Mouse (Mus musculus): ENCODE results near the gene Lonrf2.

Gene Lonrf2

GRCm38 (mm10) chr1:38835568-38836476 lies 689 bp downstream of the Lonrf2 start:
- no peak for DNase-seq

- no peak for DNase-seq
Measured at GRCm38 (mm10) chr1:38834899-38835298, 1.6 kb downstream of the Lonrf2 start.

GRCm38 (mm10) chr1:38824926-38825325 lies 11.6 kb downstream of the Lonrf2 start:
- DNase-seq: no peak

DNA sequence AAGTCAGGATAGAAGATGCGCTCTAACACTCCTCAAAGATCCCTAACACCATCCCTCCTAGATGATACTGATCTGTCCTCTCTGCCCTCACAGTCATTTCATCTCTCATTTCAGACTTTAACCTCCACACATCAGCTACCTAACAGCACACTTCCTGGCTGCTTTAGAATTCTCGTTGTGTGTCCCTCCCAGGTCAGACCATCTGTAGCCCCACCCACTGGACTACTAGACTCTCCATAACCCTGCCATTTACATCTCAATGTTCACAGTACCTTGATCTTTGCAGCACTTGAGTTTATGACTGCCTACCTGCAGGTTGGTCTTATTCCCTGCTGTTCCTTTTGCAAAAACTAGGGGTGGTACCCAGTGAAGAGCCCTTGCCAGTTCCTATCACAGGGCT lies 12.7 kb downstream of the Lonrf2 start:
- DNase-seq: no peak

GRCm38 (mm10) chr1:38819691-38820090 lies 16.8 kb downstream of the Lonrf2 start:
- DNase-seq: no peak

DNA sequence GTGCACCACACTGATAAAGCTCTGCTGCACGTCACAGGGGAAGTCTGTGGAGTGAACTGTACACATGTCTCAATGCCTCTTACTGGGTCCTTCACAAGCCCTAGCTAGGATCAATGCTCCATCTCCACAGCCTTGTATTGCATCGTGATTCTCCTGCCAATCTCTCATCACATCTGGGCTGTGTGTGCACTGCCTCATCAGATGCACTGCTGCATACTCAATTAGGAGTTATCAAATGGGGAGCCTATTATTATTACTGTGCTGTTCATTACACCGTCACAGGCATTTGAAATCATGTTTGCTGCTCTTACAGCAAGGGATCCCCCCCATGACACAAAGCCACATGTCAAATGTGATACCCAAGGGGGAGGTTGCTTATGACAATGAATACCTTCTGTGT lies 18.8 kb downstream of the Lonrf2 start:
- DNase-seq: no peak

GRCm38 (mm10) chr1:38817268-38817667 lies 19.2 kb downstream of the Lonrf2 start:
- DNase-seq: no peak

GRCm38 (mm10) chr1:38816306-38816705 lies 20.2 kb downstream of the Lonrf2 start:
- DNase-seq: no peak

DNA sequence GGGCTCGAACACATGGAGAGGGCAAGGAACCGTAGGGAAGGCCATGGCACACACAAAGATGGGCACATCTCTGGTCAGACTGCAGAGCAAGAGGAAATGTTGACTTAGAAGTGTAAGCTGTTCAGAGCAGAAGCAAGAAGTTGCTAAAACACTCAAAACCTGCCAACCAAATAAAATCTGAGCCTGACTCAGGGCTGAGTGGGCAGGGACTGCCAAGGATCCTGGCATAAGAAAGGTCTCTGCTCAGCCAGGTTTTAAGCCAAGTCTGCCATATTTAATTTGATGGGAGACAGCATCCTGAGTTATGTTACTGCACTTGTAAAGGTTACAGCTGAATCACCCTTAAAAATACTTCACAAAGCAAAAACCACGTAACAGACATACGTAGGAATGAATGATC lies 29.4 kb downstream of the Lonrf2 start:
- DNase-seq: no peak

DNA sequence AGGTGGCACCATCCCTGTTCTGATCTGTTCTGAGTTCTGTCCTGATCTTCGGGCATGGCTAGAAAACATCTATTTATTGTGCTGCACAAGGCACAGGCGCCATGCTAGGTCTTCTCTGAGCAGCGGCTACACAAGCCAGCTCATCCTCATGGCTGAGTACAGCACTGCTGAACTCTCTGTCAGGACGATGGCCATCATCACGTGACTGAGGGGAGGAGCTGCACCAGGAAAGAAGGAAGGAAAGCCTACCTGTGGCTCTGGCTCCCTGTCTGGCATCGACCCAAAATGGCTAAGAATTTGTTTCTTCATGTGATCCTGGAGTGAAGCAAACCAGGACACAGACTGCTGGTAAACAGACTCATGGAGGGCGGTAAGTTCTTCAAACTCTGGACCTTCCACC lies 36.1 kb downstream of the Lonrf2 start:
- no peak for DNase-seq

- peak in 1 of 2 experiments; percentile 2 for DNase-seq
Measured at GRCm38 (mm10) chr1:38799304-38799703, 37.2 kb downstream of the Lonrf2 start.

GRCm38 (mm10) chr1:38796936-38797335 lies 39.6 kb downstream of the Lonrf2 start:
- DNase-seq: no peak

GRCm38 (mm10) chr1:38795496-38795895 lies 41.0 kb downstream of the Lonrf2 start:
- DNase-seq: no peak

DNA sequence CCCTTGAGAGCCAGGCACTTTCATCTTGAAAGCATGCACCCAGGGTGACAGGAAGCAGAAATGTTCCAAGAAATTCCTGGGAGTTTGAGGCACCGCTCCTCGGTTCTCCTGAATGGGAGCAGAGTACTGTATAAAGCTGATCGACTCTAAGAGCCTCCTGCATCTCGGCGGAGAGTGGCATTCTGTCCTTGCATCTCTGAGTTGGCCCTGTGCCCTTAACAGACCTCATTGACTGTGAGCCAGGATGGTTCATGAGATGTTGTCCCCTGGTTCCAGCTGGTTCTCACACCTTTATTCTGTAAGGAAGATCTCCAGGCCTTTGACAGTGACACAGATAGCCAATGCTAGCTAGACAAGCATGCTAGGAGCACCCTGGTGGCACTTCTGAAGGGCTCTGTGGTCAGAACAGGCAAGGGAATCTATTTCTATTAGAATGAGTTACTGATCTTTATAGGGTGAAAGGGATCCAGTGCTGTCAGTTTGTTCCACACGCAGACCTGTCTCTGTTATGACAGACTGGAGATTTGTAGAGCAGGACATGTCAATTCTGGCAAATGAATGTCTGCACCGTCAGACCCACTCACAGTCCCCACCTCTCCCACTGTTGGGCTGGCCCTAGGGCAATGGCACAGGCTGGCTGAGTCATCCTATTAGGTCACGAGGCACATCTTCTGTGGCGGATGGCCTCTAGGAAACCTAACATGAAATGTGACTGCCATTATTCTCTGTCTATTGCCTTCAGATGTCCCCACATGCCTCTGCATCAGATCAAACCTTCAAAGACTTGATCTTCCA lies 45.3 kb downstream of the Lonrf2 start:
- no peak for DNase-seq

DNA sequence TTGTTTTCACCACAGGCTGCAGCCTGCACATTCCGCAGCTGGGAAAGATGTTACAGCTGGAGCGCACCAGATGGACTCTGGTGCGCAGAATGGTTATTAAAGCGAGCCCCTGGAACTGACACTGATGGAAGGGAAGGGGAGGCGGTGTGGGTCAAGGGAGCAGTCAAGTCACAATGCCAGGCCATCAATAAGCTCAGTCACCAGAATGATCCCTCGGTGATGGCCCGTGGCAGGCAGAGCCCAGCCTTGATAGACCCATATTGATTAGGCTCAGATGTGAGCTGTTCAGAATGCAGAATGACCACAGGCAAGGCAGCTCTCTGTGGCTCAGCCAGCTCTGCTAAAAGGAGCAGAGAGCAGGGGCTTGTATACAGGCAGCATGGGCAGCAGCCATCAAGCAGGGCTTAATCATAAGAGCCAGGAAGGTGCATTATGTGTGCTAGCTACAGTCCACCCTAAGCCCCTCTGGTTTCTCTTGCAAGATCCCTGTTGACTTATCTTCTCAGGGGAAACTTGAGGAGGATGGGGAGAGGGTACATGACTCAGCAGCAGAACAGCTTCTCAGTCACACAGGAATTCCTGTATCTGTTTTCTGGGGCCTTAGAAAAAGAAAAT lies 46.4 kb downstream of the Lonrf2 start:
- DNase-seq: no peak

GRCm38 (mm10) chr1:38788904-38789303 lies 47.6 kb downstream of the Lonrf2 start:
- DNase-seq: no peak

DNA sequence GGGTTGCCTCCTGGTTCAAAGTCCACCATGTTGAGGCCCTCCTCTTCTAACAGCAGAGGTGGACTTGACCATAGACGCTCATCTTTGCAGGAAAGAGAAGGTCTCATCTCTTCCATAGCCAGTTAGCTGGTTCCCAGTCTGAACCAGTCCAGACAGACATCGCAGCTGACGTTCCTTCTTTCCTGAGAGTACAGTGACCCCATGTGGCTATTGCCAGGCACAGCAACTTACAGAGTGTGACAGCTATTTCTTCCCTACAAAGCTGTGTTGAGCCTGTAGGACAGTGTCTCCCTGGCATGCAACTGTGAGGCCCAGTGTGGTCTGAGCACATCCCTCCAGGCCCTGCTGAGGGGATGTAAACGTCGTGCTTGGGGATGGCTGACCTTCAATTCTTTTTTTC lies 49.1 kb downstream of the Lonrf2 start:
- peak; percentile 24 to 51 for DNase-seq

- DNase-seq: no peak
Measured at GRCm38 (mm10) chr1:38786358-38786757, 50.2 kb downstream of the Lonrf2 start.

DNA sequence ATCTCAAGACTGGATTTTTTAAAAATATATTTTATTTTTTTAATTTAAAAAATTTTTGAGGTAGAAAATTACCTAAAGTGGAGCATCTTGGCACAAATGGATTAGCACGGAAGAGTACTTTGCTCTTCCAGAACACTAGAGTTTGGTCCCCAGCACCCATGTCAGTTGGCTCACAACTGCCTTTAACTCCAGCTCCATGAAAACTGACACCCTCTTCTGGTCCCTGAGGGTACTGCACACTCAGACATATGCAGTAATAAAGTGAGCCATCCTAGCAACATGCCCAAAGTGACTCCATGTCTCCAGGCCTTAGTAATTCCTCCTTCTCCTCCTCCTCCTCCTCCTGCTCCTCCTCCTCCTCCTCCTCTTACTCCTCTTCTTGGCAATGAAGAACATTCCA lies 58.2 kb downstream of the Lonrf2 start:
- DNase-seq: no peak

DNA sequence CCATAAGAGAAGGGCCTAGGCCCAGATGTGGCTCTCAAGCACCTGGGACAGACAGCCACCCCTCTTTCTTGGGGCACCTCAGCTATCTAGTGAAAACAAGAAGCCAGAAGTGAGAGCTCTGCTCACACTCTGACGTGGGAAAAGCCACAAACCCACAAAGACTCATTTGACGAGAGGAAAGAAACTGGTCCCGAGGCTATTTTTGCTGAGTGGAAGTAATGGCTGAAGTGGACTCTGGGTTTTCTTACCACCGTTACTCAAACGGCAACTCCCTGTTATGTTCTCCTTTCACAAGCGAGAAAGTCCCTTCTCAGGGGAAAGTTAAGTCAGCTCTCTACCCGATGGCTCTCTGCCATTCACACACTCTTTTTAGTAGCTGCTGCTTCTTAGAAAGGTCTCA lies 59.0 kb downstream of the Lonrf2 start:
- DNase-seq: no peak

DNA sequence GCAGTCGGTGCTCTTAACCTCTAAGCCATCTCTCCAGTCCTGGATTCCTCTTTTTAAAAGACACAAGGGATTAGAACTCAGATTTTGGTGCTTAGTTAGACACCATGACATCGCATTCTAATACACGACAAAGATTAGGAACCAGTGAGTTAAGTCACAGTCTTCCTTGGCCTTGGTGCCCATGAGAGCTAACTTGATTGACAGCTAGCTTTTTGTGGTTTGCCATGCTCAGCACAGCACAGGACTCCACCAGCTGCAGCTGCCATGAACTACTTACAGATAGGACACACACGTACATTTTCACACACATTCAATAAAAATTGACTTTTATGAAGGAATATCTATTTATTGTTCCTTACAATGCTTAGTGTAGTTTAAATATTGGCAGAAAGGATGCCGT lies 60.8 kb downstream of the Lonrf2 start:
- DNase-seq: no peak

- DNase-seq: no peak
Measured at GRCm38 (mm10) chr1:38770676-38771075, 65.8 kb downstream of the Lonrf2 start.

DNA sequence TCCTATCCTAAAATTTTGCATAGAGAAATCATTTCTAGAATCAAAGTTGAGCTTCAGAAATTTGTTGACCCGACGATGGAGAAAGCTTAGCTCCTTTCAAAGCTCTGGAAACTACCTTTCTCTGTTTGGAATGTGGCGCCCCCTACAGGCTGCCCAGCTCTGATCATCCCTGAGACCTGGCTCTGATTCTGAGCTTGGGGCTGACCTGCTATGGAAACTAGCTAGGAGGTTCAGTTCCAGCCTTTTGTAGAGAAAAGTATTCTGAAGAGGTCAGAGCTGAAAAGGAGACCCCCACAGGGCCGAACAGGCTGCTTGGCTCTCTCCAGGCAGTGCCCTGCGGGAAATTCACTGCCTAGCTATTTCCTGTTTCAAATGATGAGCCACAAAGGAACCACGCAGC lies 66.6 kb downstream of the Lonrf2 start:
- peak; percentile 21 to 49 for DNase-seq

- DNase-seq: peak; percentile 56 to 62
Measured at GRCm38 (mm10) chr1:38767812-38768211, 68.7 kb downstream of the Lonrf2 start.
